Mouse (Mus musculus) heart, embryonic 14.5 days (tissue): ENCODE measurements around the gene Prkci. TPM values are rescaled to one million over a fixed set of nuclear protein-coding genes. Genes with fewer than 3 reads are reported as not detected.

Experiments used
- ATAC-seq: fragments of 200-750 bp; cut with Nextera tagmentation; 2 replicates; pipeline ENCODE4 v1.8.0; 2017; ENCODE audit warnings: low read depth, moderate TSS enrichment; ENCODE audit not compliant: insufficient number of reproducible peaks, insufficient read depth, low FRiP score
- H3K27ac ChIP-seq, 2 experiments: fragments of 200-500 bp in 1 of 2; fragments of 300-500 bp in 1 of 2; sonication (generic) in 1 of 2; replicated peaks in 1 of 2; 2 replicates each; pipeline ENCODE4 v1.5.1; 2012 to 2014; ENCODE audit warnings: low read depth in 2 of 2, low read length in 2 of 2, control low read depth in 1 of 2, mild to moderate bottlenecking in 1 of 2, mixed read lengths in 1 of 2; ENCODE audit not compliant: control insufficient read depth in 1 of 2, insufficient read depth in 1 of 2
- H3K27me3 ChIP-seq: fragments of 300-500 bp; sonication (generic); 2 replicates; pipeline ENCODE4 v1.6.1; 2014; ENCODE audit warnings: mild to moderate bottlenecking, low read length, control low read depth; ENCODE audit not compliant: control insufficient read depth, insufficient read depth
- H3K36me3 ChIP-seq: fragments of 300-500 bp; sonication (generic); 2 replicates; pipeline ENCODE4 v1.6.1; 2014; ENCODE audit warnings: mild to moderate bottlenecking, control low read depth, low read length, mixed read lengths; ENCODE audit not compliant: control insufficient read depth, insufficient read depth
- H3K4me1 ChIP-seq, 2 experiments: fragments of 200-500 bp in 1 of 2; fragments of 300-500 bp in 1 of 2; sonication (generic) in 1 of 2; 2 replicates each; pipeline ENCODE4 v1.6.1; 2012 to 2014; ENCODE audit warnings: low read length in 2 of 2, control low read depth in 1 of 2, mixed read lengths in 1 of 2; ENCODE audit not compliant: control insufficient read depth in 2 of 2, insufficient read depth in 2 of 2
- H3K4me2 ChIP-seq: fragments of 300-500 bp; sonication (generic); 2 replicates; pipeline ENCODE4 v1.6.1; 2014; ENCODE audit warnings: mild to moderate bottlenecking, low read length
- H3K4me3 ChIP-seq, 2 experiments: fragments of 200-500 bp in 1 of 2; fragments of 300-500 bp in 1 of 2; sonication (generic) in 1 of 2; 2 replicates each; pipeline ENCODE4 v1.5.1; 2012 to 2014; ENCODE audit warnings: low read length in 2 of 2, mild to moderate bottlenecking in 2 of 2, control low read depth in 1 of 2, low read depth in 1 of 2, moderate library complexity in 1 of 2; ENCODE audit not compliant: control insufficient read depth in 1 of 2, insufficient read depth in 1 of 2
- H3K9ac ChIP-seq: fragments of 300-500 bp; sonication (generic); 2 replicates; pipeline ENCODE4 v1.6.1; 2014; ENCODE audit warnings: mild to moderate bottlenecking, low read length
- H3K9me3 ChIP-seq: fragments of 300-500 bp; sonication (generic); 2 replicates; pipeline ENCODE4 v1.6.1; 2016; ENCODE audit warnings: low read length, control low read depth; ENCODE audit not compliant: control insufficient read depth
- WGBS: fragments of 180-500 bp; shearing (Covaris S2); extraction: QIAGEN DNeasy Blood & Tissue Kit; methylation state at CpG from one replicate; pipeline ENCODE4 v1.1.7; 2014; 5-methylcytosine and 5-hydroxymethylcytosine counted together
- polyA plus RNA-seq: library from polyadenylated mRNA; unstranded; fragments of >200 nt; fragmentation: Nextera tagmentation; extraction: Ambion mirVana; gene quantifications from 2 replicates; pipeline ENCODE4 v1.2.1, GENCODE M21; 2014

The Prkci gene
- polyA plus RNA-seq, 1 experiment from 2014 or later: 21.1 TPM

GRCm38 (mm10) chr3:31033644-31034043 is 38.1 kb downstream of the Prkci start:
- no peak for ATAC-seq
- no peak overlapping the region for H3K27ac ChIP-seq
- H3K4me1 ChIP-seq: no peaks in the 10 kb centered on the region
- H3K4me2 ChIP-seq: no peak overlapping the region
- no peaks in the 10 kb centered on the region for H3K9me3 ChIP-seq
- H3K9ac ChIP-seq: no peak overlapping the region
- H3K36me3 ChIP-seq: peaks cover 56% of the 10 kb centered on the region
- WGBS: 82% methylated on average over 3 of the region's 3 CpGs
- H3K4me3 ChIP-seq: no peak overlapping the region
- no peaks in the 10 kb centered on the region for H3K27me3 ChIP-seq

GRCm38 (mm10) chr3:31037851-31038250 is 42.3 kb downstream of the Prkci start:
- ATAC-seq: no peak
- Histone ChIP-seq H3K36me3 (peaks cover 74% of the 10 kb centered on the region), H3K9ac (no peak overlapping the region), H3K27me3 (no peaks in the 10 kb centered on the region), H3K4me2 (no peak overlapping the region), H3K4me1 (no peaks in the 10 kb centered on the region), H3K4me3 (no peak overlapping the region), H3K27ac (no peak overlapping the region), H3K9me3 (no peaks in the 10 kb centered on the region)
- WGBS: 90% methylated on average over 13 of the region's 13 CpGs

- 69% methylated on average over 10 of the region's 10 CpGs for WGBS
- Histone ChIP-seq H3K27ac (no peak overlapping the region), H3K9me3 (no peaks in the 10 kb centered on the region), H3K9ac (no peak overlapping the region), H3K36me3 (peaks cover 72% of the 10 kb centered on the region), H3K27me3 (no peaks in the 10 kb centered on the region), H3K4me2 (no peak overlapping the region), H3K4me3 (no peak overlapping the region), H3K4me1 (no peaks in the 10 kb centered on the region)
- no peak for ATAC-seq
These were observed 43.1 kb downstream of the Prkci start for GRCm38 (mm10) chr3:31038689-31039088.

GRCm38 (mm10) chr3:31042992-31043391 is 47.4 kb downstream of the Prkci start:
- Histone ChIP-seq H3K27me3 (no peaks in the 10 kb centered on the region), H3K9ac (no peak overlapping the region), H3K4me2 (no peak overlapping the region), H3K27ac (no peak overlapping the region), H3K4me3 (no peak overlapping the region), H3K36me3 (peaks cover 69% of the 10 kb centered on the region), H3K4me1 (no peaks in the 10 kb centered on the region), H3K9me3 (no peaks in the 10 kb centered on the region)
- whole genome bisulfite sequencing: 83% methylated on average over 2 of the region's 2 CpGs
- no peak for ATAC-seq

- no peaks in the 10 kb centered on the region for H3K9me3 ChIP-seq
These were observed 51.7 kb downstream of the Prkci start for GRCm38 (mm10) chr3:31047263-31047662.

GRCm38 (mm10) chr3:31049087-31049486 is 53.5 kb downstream of the Prkci start:
- H3K4me3 ChIP-seq: no peak overlapping the region
- H3K36me3 ChIP-seq: peaks cover 62% of the 10 kb centered on the region
- no peaks in the 10 kb centered on the region for H3K4me1 ChIP-seq
- H3K9me3 ChIP-seq: no peaks in the 10 kb centered on the region
- ATAC-seq: no peak
- no peak overlapping the region for H3K4me2 ChIP-seq
- H3K27me3 ChIP-seq: no peaks in the 10 kb centered on the region
- no peak overlapping the region for H3K27ac ChIP-seq
- H3K9ac ChIP-seq: no peak overlapping the region
- WGBS: 92% methylated on average over 5 of the region's 5 CpGs

More at GRCm38 (mm10) chr3:31047263-31047662, 51.7 kb downstream of the Prkci start:
- H3K27ac ChIP-seq: no peak overlapping the region
- peaks cover 72% of the 10 kb centered on the region for H3K36me3 ChIP-seq
- H3K27me3 ChIP-seq: no peaks in the 10 kb centered on the region
- H3K4me3 ChIP-seq: no peak overlapping the region
- WGBS: 75% methylated on average over 3 of the region's 3 CpGs
- H3K4me2 ChIP-seq: no peak overlapping the region
- no peaks in the 10 kb centered on the region for H3K4me1 ChIP-seq
- ATAC-seq: no peak
- H3K9ac ChIP-seq: no peak overlapping the region

GRCm38 (mm10) chr3:31050375-31050774 is 54.8 kb downstream of the Prkci start:
- H3K4me2 ChIP-seq: no peak overlapping the region
- no peaks in the 10 kb centered on the region for H3K27me3 ChIP-seq
- H3K36me3 ChIP-seq: peaks cover 52% of the 10 kb centered on the region
- H3K4me1 ChIP-seq: 0 out of 4 replicates have a peak, but pooled peaks cover 0 to 4% of the 10 kb centered on the region in 2 experiments
- H3K4me3 ChIP-seq: no peak overlapping the region
- WGBS: 63% methylated on average over 7 of the region's 7 CpGs
- no peak overlapping the region for H3K9ac ChIP-seq
- no peaks in the 10 kb centered on the region for H3K9me3 ChIP-seq
- H3K27ac ChIP-seq: no peak overlapping the region
- no peak for ATAC-seq

- Histone ChIP-seq H3K27me3 (no peaks in the 10 kb centered on the region), H3K27ac (no peak overlapping the region), H3K36me3 (peaks cover 50% of the 10 kb centered on the region), H3K9me3 (no peaks in the 10 kb centered on the region), H3K9ac (no peak overlapping the region), H3K4me1 (0 out of 4 replicates have a peak, but pooled peaks cover 2 to 8% of the 10 kb centered on the region in 2 experiments), H3K4me2 (no peak overlapping the region), H3K4me3 (no peak overlapping the region)
- no peak for ATAC-seq
- WGBS: 75% methylated on average over 9 of the region's 9 CpGs
These were observed 56.2 kb downstream of the Prkci start for GRCm38 (mm10) chr3:31051730-31052129.
